Mouse (Mus musculus) gastrocnemius, postnatal 14 days (tissue): ENCODE measurements at regions not wholly inside any gene's neighbourhood (a gene's known extent, or its start where the extent isn't known, plus 50 kb on each side); places are given as distances from the start of the nearest gene placed in this dataset.
A peak's percentile ranks its signal among the peaks of the same experiment; 100 is the strongest.

Source experiments
- DNase-seq: peaks from one replicate; pipeline ENCODE4 v3.0.0; 2021; ENCODE audit warnings: mixed read lengths
- intact Hi-C: fragments of 180-260 bp; cut with DNase I; formaldehyde crosslinking; loops from one replicate; pipeline ENCODE4 v1.15.1; 2025; ENCODE audit warnings: low total_unique reads

DNA sequence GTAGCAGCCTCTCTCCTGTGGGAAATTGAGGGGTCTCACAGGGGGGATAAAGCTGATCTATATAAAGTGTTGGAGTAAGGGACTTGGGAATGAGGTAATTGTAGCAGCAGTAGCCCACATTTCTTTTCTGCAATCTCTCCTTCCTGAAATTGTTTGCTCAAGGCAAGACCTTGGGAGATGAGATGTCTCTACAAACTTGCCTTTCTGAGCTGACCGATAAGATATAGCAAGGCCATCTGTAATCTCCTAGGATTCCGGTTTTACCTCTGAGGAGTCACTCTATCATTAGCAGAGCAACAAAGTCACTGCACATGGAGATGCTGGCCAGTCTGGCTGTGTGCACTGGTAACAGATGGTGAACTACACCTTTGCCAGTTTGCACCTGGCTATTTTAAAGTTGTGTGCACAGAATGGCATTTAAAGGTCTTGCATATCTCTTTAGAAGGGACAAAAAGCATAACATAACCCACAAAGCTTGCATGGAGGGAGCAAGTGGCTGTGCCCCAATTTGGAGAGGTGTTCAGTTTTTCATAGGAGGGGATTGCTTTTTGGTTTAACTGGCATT lies 78.7 kb upstream of the Tbl1x start:
- DNase-seq = no peak
- intact Hi-C loops = loop anchor here (5.0 kb wide), 1 partner anchor 75 kb away; no protein-coding TSS in a partner anchor

DNA sequence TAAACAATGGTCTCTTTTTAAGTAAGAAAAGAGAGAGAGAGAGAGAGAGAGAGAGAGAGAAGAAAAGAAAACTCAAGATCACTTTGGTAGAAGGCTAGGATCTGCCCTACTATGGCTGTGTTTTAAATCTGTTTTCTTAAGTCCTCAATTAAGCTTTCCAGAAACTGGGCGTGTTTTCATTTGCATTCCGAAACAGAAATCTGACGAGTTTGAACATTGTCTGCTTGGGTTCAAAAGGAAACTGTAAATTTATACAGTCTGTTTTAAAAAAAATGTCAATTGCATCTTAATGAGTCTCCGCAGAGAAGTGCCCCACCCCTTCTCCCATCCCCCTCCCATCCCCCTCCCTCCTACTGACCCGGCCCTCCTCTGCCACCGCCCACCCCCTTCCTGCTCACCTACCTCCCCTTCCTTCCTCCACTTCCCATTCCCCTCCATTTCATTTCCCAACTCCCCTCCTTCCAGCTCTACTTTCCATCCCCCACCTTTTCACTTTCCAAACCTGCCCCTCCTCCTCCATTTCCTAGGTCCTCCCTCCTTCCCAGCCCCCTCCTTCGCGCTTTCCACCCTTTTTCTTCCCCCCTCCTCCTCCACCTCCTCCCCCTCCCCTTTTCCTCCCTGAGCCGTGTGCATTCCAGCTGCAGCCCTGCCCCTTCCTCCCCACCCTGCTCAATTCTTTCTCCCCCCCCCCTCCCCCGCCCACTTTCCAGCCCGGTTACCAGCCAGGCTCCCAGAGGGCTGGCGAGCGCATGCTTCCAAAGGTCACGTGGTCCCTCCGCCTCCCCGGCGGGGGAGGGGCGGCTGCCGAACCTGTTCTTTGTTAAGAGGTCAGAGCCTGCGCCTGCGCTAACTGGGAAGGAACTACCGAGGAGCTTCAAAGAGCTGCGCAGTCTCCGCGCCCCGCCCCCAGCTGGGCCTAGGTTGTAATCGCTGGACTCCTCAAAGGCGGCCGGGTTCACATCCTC lies 77.7 kb upstream of the Tbl1x start:
- peak; percentile 95 for DNase-seq
- intact Hi-C loops = loop anchor here (5.0 kb wide), 1 partner anchor 74 kb away; no protein-coding TSS in a partner anchor

DNA sequence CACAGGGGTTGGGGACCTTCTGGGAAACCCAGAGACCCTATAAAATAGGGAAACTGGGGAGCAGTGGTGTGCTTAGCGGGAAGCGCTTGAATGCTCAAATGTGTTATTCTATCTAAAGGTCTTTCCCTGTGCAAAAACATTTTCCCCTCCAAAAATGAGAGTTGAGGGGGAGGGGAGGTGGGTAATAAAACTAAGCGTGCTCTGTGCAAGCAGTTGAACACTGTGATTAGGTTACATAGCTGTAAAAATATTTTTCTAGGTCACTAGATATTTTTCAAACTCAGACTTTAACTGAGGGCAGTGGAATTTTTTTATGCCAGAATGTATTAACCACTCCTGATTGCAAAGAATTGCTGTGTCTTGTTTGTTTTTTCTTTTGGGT lies 77.0 kb upstream of the Tbl1x start:
- no peak for DNase-seq
- intact Hi-C loops = loop anchor here (5.0 kb wide), 1 partner anchor 73 kb away; no protein-coding TSS in a partner anchor

DNA sequence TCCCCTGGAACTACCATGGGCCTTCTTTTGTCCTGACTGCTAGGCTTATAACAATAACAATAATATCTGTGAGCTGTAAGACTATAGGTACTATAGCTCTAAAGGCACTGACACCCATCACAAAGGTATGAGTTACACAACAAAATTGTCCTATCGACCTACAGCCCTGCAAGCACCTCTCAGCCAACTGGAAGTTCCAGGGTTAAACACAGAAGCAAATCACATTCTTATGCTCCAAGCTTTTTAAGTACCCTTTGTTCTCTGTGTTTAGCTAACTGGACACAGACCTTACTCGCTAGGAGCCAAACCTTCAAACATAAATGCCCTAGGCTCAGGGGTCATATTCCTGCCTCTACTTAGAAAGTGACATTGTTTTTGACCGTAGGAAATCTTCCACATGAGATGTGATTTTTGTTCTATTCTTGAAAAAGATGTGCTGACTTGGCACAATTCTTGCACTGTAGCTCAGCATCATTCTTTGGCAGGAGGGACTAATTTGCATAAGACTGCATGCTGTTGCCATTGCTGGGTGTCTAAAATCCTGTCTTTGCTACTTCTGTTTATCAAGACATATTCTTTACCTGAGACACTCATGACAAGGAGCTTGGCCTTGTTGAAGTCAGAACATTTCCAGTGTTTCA lies 66.8 kb upstream of the Tbl1x start:
- no peak for DNase-seq
- intact Hi-C loops = no loop called here

DNA sequence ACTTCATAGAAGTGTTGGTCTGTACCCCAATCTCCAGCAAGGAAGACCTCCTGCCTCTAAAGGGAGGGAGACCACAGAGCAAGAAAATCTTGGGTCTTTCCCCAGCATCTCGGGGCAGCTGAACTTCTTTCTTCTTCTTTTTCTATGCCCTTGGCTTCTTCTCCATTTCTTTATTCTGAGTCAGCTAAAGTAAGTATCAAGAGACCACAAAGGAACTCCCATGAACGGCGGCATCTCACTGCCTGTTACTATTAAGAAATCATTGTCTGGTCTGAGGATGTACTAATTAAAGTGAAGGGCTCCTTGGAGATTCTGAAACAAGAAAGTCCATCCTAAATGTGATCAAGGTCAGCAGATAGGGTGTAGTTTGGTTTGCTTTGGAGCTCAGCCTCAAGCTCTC lies 64.1 kb upstream of the Tbl1x start:
- DNase-seq = no peak
- intact Hi-C loops = no loop called here

DNA sequence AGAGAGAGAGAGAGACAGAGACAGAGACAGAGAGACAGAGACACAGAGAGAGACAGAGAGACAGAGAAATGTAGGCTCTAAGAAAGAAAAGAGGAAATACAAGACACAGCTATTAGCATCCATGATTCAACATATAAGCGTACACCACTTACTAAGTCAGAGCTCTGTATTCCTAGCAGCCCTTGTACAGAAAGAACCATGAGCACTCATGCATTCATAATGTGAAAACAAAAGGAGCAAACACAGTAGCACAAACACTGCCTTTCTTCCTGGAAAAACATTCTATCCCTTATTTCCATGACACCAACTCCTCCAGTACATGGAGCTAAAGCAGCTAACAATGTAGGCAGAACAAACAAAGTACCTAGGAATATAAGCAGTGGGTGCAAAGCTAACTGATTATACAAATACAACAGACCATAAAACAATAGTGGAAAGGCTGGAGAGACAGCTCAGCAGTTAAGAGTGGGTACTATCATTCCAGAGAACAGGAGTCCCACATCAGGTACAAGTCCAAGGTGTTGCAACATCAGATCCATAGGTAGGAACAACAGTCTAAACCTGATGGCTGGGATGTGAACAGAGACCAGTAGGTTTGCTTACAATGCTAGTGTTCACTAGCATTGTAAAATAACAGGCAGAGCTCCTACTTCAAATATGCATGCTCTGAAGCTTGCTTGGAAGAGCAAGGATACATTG lies 58.7 kb upstream of the Tbl1x start:
- no peak for DNase-seq
- intact Hi-C loops = no loop called here
